Comparison of ENCODE assay signal across 8 mouse cellular contexts in the genomic region with DNA sequence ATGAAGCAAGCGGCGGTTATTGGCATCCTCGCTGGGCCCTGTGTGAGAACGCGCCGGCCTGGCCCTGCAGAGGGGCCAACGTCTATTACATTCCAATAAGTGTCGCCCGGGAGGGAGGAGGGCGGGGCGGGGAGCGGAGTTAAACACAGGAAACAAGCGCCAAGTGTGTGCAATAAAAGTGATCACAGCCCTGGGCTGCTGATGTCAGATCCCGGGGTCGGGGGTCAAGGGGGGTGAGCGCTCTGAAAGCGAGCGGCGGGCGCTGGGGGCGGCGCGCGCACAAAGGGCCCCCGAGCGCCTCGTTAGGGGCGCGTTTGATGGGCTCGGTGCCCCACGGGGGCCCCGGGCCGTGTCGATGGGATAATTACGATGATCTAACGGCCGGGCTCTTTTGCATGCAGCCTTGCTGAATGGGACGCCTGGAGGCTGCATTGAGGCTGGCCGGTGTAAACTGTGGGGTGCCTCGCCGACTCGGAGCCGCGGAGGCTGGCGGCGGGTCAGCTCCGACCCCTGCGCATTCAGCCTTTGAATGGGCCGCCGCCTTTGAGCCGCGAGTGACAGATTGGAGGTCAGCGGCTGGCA.
A peak's percentile ranks its signal among the peaks of the same experiment; 100 is the strongest.
DNase-seq lines count a peak whose midpoint lies in the region; ATAC-seq lines count a peak whose summit lies in the region.

No protein-coding gene starts in this region.

- no peaks in the 10 kb centered on the region for H3K9me3 ChIP-seq in heart, embryonic 16.5 days (replicated peaks; ENCODE audit: control insufficient read depth, low read length)
- H3K9me3 ChIP-seq in limb, embryonic 12.5 days, result no peaks in the 10 kb centered on the region
- no peaks in the 10 kb centered on the region for H3K9me3 ChIP-seq in midbrain, embryonic 12.5 days

- peaks cover 77% of the 10 kb centered on the region for H3K27me3 ChIP-seq in heart, embryonic 16.5 days (ENCODE audit: control insufficient read depth, insufficient read depth, low read length)
- peaks cover 63% of the 10 kb centered on the region for H3K27me3 ChIP-seq in limb, embryonic 12.5 days
- peaks cover 87% of the 10 kb centered on the region for H3K27me3 ChIP-seq in midbrain, embryonic 12.5 days

- ATAC-seq in cerebellum, adult (ENCODE audit: insufficient number of reproducible peaks, low FRiP score, low TSS enrichment), result no peak
- no peak for ATAC-seq in heart, embryonic 16.5 days (replicated peaks; ENCODE audit: extremely low read depth, insufficient read depth, low FRiP score)
- ATAC-seq in limb, embryonic 12.5 days (ENCODE audit: insufficient number of reproducible peaks, insufficient read depth, low FRiP score, low TSS enrichment, low read depth), result peak; percentile 70
- peak; percentile 95 for ATAC-seq in midbrain, embryonic 12.5 days (ENCODE audit: low FRiP score, low read depth)
- no peak for ATAC-seq in megakaryocyte-erythroid progenitor cell, adult 5-6 weeks (replicated peaks; ENCODE audit: low FRiP score, low TSS enrichment, poor library complexity, severe bottlenecking)

- H3K36me3 ChIP-seq in heart, embryonic 16.5 days (ENCODE audit: control insufficient read depth, insufficient read depth), result no peaks in the 10 kb centered on the region
- no peaks in the 10 kb centered on the region for H3K36me3 ChIP-seq in limb, embryonic 12.5 days
- H3K36me3 ChIP-seq in midbrain, embryonic 12.5 days, result no peaks in the 10 kb centered on the region

- H3K9ac ChIP-seq in heart, embryonic 16.5 days (ENCODE audit: low read length), result peak overlapping the region; percentile 15; the same call in 1 of the 2 replicates
- H3K9ac ChIP-seq in limb, embryonic 12.5 days (replicated peaks), result peak overlapping the region; percentile 47; the same call in 1 of the 2 replicates
- H3K9ac ChIP-seq in midbrain, embryonic 12.5 days (replicated peaks), result no peak overlapping the region

- H3K4me1 ChIP-seq in heart, embryonic 16.5 days (ENCODE audit: control insufficient read depth, insufficient read depth, low read length), result peaks cover 9% of the 10 kb centered on the region; the same call in 1 of the 2 replicates
- H3K4me1 ChIP-seq in limb, embryonic 12.5 days (replicated peaks), result peaks cover 45% of the 10 kb centered on the region
- H3K4me1 ChIP-seq in midbrain, embryonic 12.5 days, result peaks cover 67% of the 10 kb centered on the region

- WGBS in heart, embryonic 16.5 days, result under 1% methylated on average over 51 of the region's 53 CpGs
- under 1% methylated on average over 53 of the region's 53 CpGs for WGBS in limb, embryonic 12.5 days
- under 1% methylated on average over 52 of the region's 53 CpGs for WGBS in midbrain, embryonic 12.5 days

- no peak overlapping the region for H3K27ac ChIP-seq in heart, embryonic 16.5 days (ENCODE audit: low read length)
- H3K27ac ChIP-seq in limb, embryonic 12.5 days, result 0 out of 2 replicates have a peak overlapping the region, but pooled peaks have one; percentile 25
- H3K27ac ChIP-seq in midbrain, embryonic 12.5 days (replicated peaks), result peak overlapping the region; percentile 35; the same call in 1 of the 2 replicates

- peak overlapping the region; percentile 93 for H3K4me2 ChIP-seq in heart, embryonic 16.5 days (ENCODE audit: low read depth, low read length)
- peak overlapping the region; percentile 97 for H3K4me2 ChIP-seq in limb, embryonic 12.5 days
- peak overlapping the region; percentile 56 for H3K4me2 ChIP-seq in midbrain, embryonic 12.5 days (replicated peaks)

- peak; percentile 63 to 68 for DNase-seq in cerebellum, postnatal 10 days
- DNase-seq in thymus, postnatal 25 days, result peak; percentile 11
- DNase-seq in thymus, postnatal 10 days (ENCODE audit: low spot score in 2 of 2), result no peak

- H3K4me3 ChIP-seq in heart, embryonic 16.5 days (ENCODE audit: low read length), result peak overlapping the region; percentile 57
- H3K4me3 ChIP-seq in limb, embryonic 12.5 days (replicated peaks), result peak overlapping the region; percentile 46
- peak overlapping the region; percentile 34 for H3K4me3 ChIP-seq in midbrain, embryonic 12.5 days

Comparison
In these comparisons a context has a peak if more than half of its experiments do, and no peak if none do; other contexts are left out.
1. DNase-seq: peak in cerebellum, postnatal 10 days (2 of 2) and thymus, postnatal 25 days (single experiment); none in thymus, postnatal 10 days (0 of 2).
2. ATAC-seq: peak in limb, embryonic 12.5 days (single experiment) and midbrain, embryonic 12.5 days (single experiment); none in cerebellum, adult (single experiment), heart, embryonic 16.5 days (single experiment) and megakaryocyte-erythroid progenitor cell, adult 5-6 weeks (single experiment).
3. Peak in every context shown above with its lines, with median percentiles within 50 percentile points of each other: H3K4me2 ChIP-seq and H3K4me3 ChIP-seq.